Mouse (Mus musculus) MEL (cell line): ENCODE results near the gene 1700067P10Rik. TPM values are rescaled to one million over a fixed set of nuclear protein-coding genes. Genes with fewer than 3 reads are reported as not detected.

Experiments used
- DNase-seq: peaks from one replicate; pipeline ENCODE4 v3.0.0; 2011; ENCODE audit warnings: low read depth, low spot score
- H3K27ac ChIP-seq: 2 replicates; pipeline ENCODE4 v1.5.1; 2012; ENCODE audit warnings: low read depth, mild to moderate bottlenecking, control low read depth, low read length, moderate library complexity; ENCODE audit not compliant: control insufficient read depth
- H3K27me3 ChIP-seq, 2 experiments: fragments of 150-350 bp in 1 of 2; sonication (generic) in 1 of 2; 2 replicates each; pipeline ENCODE4 v1.6.1; 2012; ENCODE audit warnings: low read length in 2 of 2, mild to moderate bottlenecking in 2 of 2, improper control_type of control experiment in 1 of 2, moderate library complexity in 1 of 2; ENCODE audit not compliant: insufficient read depth in 2 of 2, control insufficient read depth in 1 of 2
- H3K36me3 ChIP-seq, 2 experiments: 2 replicates each; pipeline ENCODE4 v1.6.1; 2012 to 2014; ENCODE audit warnings: low read length in 2 of 2, improper control_type of control experiment in 1 of 2, inconsistent platforms in 1 of 2, mild to moderate bottlenecking in 1 of 2; ENCODE audit not compliant: insufficient read depth in 2 of 2, control insufficient read depth in 1 of 2
- H3K4me1 ChIP-seq, 2 experiments: fragments of 150-350 bp in 1 of 2; sonication (generic) in 1 of 2; 2 replicates each; pipeline ENCODE4 v1.6.1; 2012; ENCODE audit warnings: low read length in 2 of 2, improper control_type of control experiment in 1 of 2, mild to moderate bottlenecking in 1 of 2; ENCODE audit not compliant: insufficient read depth in 2 of 2, control insufficient read depth in 1 of 2
- H3K4me3 ChIP-seq, 2 experiments: fragments of 150-350 bp in 1 of 2; sonication (generic) in 1 of 2; 2 replicates each; pipeline ENCODE4 v1.5.1; 2012; ENCODE audit warnings: low read depth in 2 of 2, low read length in 2 of 2, mild to moderate bottlenecking in 2 of 2, moderate library complexity in 2 of 2, control low read depth in 1 of 2, improper control_type of control experiment in 1 of 2; ENCODE audit not compliant: control insufficient read depth in 1 of 2, insufficient read depth in 1 of 2
- H3K79me2 ChIP-seq: 2 replicates; pipeline ENCODE4 v1.6.1; 2012; ENCODE audit warnings: mild to moderate bottlenecking, low read length, moderate library complexity; ENCODE audit not compliant: control insufficient read depth, poor library complexity, insufficient read depth
- H3K9ac ChIP-seq: 2 replicates; pipeline ENCODE4 v1.6.1; 2012; ENCODE audit warnings: low read depth, mild to moderate bottlenecking, control low read depth, low read length, moderate library complexity; ENCODE audit not compliant: control insufficient read depth, poor library complexity, severe bottlenecking
- H3K9me3 ChIP-seq: fragments of 150-350 bp; sonication (generic); replicated peaks from 2 replicates; pipeline ENCODE4 v1.6.1; 2012; ENCODE audit warnings: mild to moderate bottlenecking, low read length, improper control_type of control experiment, moderate library complexity; ENCODE audit not compliant: insufficient read depth
- BHLHE40 ChIP-seq: IDR thresholded peaks from 2 replicates; pipeline ENCODE4 v1.6.1; 2012; ENCODE audit warnings: low read depth, mild to moderate bottlenecking, inconsistent platforms, low read length, improper control_type of control experiment, borderline replicate concordance
- CHD2 ChIP-seq: IDR thresholded peaks from 2 replicates; pipeline ENCODE4 v1.6.1; 2011; ENCODE audit warnings: low read length, improper control_type of control experiment
- ELF1 ChIP-seq: IDR thresholded peaks from 2 replicates; pipeline ENCODE4 v1.6.1; 2014; ENCODE audit warnings: low read depth, mild to moderate bottlenecking, inconsistent platforms, low read length, improper control_type of control experiment, moderate library complexity
- GATA1 ChIP-seq: IDR thresholded peaks from 2 replicates; pipeline ENCODE4 v1.6.1; 2011; ENCODE audit warnings: low read depth, low read length, improper control_type of control experiment
- HCFC1 ChIP-seq: IDR thresholded peaks from 2 replicates; pipeline ENCODE4 v1.6.1; 2012; ENCODE audit warnings: low read depth, mild to moderate bottlenecking, inconsistent platforms, low read length, improper control_type of control experiment, moderate library complexity
- KAT2A ChIP-seq: conservative IDR thresholded peaks from 2 replicates; pipeline ENCODE4 v1.6.1; 2012; ENCODE audit warnings: low read depth, low read length, improper control_type of control experiment, inconsistent platforms
- MAFK ChIP-seq: IDR thresholded peaks from 2 replicates; pipeline ENCODE4 v1.6.1; 2011; ENCODE audit warnings: low read depth, mild to moderate bottlenecking, low read length, improper control_type of control experiment, borderline replicate concordance
- MAX ChIP-seq: IDR thresholded peaks from 2 replicates; pipeline ENCODE4 v1.6.1; 2011; ENCODE audit warnings: low read length, improper control_type of control experiment
- MAZ ChIP-seq: IDR thresholded peaks from 2 replicates; pipeline ENCODE4 v1.6.1; 2012; ENCODE audit warnings: low read depth, mild to moderate bottlenecking, inconsistent platforms, low read length, improper control_type of control experiment
- MXI1 ChIP-seq: IDR thresholded peaks from 2 replicates; pipeline ENCODE4 v1.6.1; 2011; ENCODE audit warnings: mild to moderate bottlenecking, low read depth, low read length, improper control_type of control experiment
- NELFE ChIP-seq: IDR thresholded peaks from 2 replicates; pipeline ENCODE4 v1.6.1; 2011; ENCODE audit warnings: low read depth, low read length, improper control_type of control experiment
- POLR2A ChIP-seq, 2 experiments: IDR thresholded peaks; 2 replicates each; pipeline ENCODE4 v1.6.1; 2011 to 2012; ENCODE audit warnings: low read length in 2 of 2, mild to moderate bottlenecking in 2 of 2, control low read depth in 1 of 2, improper control_type of control experiment in 1 of 2, low read depth in 1 of 2, moderate library complexity in 1 of 2; ENCODE audit not compliant: control insufficient read depth in 1 of 2, insufficient read depth in 1 of 2, poor library complexity in 1 of 2
- POLR2AphosphoS2 ChIP-seq: IDR thresholded peaks from 2 replicates; pipeline ENCODE4 v1.6.1; 2011; ENCODE audit warnings: low read length, improper control_type of control experiment
- POLR2AphosphoS5 ChIP-seq: IDR thresholded peaks from 2 replicates; pipeline ENCODE4 v1.6.1; 2012; ENCODE audit warnings: low read depth, borderline replicate concordance, mild to moderate bottlenecking, inconsistent platforms, low read length, moderate library complexity, mixed read lengths
- RAD21 ChIP-seq: IDR thresholded peaks from 2 replicates; pipeline ENCODE4 v1.6.1; 2011; ENCODE audit warnings: mild to moderate bottlenecking, low read depth, low read length, improper control_type of control experiment
- SMC3 ChIP-seq: IDR thresholded peaks from 2 replicates; pipeline ENCODE4 v1.6.1; 2011; ENCODE audit warnings: low read depth, low read length, improper control_type of control experiment
- TBP ChIP-seq: IDR thresholded peaks from 2 replicates; pipeline ENCODE4 v1.8.0; 2011; ENCODE audit warnings: low read depth, low read length, improper control_type of control experiment
- USF1 ChIP-seq: IDR thresholded peaks from 2 replicates; pipeline ENCODE4 v1.6.1; 2014; ENCODE audit warnings: low read depth, mild to moderate bottlenecking, inconsistent platforms, low read length, improper control_type of control experiment, moderate library complexity
- ZC3H11A ChIP-seq: IDR thresholded peaks from 2 replicates; pipeline ENCODE4 v1.6.1; 2012; ENCODE audit warnings: low read depth, mild to moderate bottlenecking, inconsistent platforms, low read length, improper control_type of control experiment
- ZKSCAN1 ChIP-seq: IDR thresholded peaks from 2 replicates; pipeline ENCODE4 v1.6.1; 2012; ENCODE audit warnings: low read depth, mild to moderate bottlenecking, inconsistent platforms, low read length, improper control_type of control experiment, moderate library complexity
- ZNF384 ChIP-seq: IDR thresholded peaks from 2 replicates; pipeline ENCODE4 v1.6.1; 2012; ENCODE audit warnings: low read depth, mild to moderate bottlenecking, inconsistent platforms, low read length, improper control_type of control experiment
- polyA plus RNA-seq, 2 experiments: library from polyadenylated mRNA; stranded (reverse) in 1 of 2; unstranded in 1 of 2; fragments of >175 nt in 1 of 2; fragments of >200 nt in 1 of 2; gene quantifications; 2 replicates each; pipeline versions ENCODE4 v1.2.1 to v1.2.4; 2012; ENCODE audit warnings: low replicate concordance in 2 of 2, low read depth in 1 of 2; ENCODE audit not compliant: insufficient read length in 2 of 2, insufficient read depth in 1 of 2, missing spikeins in 1 of 2
- total RNA-seq: library from RNA; depleted of rRNA; stranded (reverse); fragments of 300-350 nt; gene quantifications from 2 replicates; pipeline ENCODE4 v1.2.3, GENCODE M21; 2012

1700067P10Rik gene
- total and polyA plus RNA-seq, 3 experiments: not detected

DNA sequence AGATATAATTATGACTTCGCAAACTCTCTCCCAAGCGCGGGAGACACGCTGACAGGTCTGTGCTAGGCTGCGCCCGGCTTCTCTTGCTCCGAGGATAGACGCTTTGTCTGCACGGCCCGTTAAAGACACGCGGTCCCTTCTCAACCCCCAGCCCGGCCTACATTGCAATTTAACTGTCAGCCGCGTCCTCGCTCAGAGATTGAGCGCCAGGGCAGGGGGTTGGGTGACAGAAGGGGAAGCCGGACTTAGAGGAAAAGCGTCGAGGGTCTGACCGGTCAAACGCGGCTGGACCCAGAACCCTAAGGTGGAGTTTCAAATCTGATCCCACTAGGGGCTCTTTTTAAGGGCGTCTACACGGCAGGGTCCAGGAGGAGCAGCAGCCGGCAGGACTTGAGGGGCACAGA is 6.6 kb downstream of the 1700067P10Rik start:
- Histone ChIP-seq H3K79me2 (no peaks in the 10 kb centered on the region), H3K27ac (no peak overlapping the region), H3K36me3 (no peaks in the 10 kb centered on the region), H3K9ac (no peak overlapping the region), H3K4me3 (no peak overlapping the region), H3K4me1 (no peaks in the 10 kb centered on the region), H3K27me3 (no peaks in the 10 kb centered on the region), H3K9me3 (no peaks in the 10 kb centered on the region)
- TF ChIP-seq ZKSCAN1 (no peak), ZNF384 (no peak), USF1 (no peak), POLR2A (IDR thresholded peaks at IDR 0.05; ENCODE audit: control insufficient read depth in 1 of 2, insufficient read depth in 1 of 2, low read depth in 1 of 2, low read length in 2 of 2, poor library complexity in 1 of 2) (no peak), MAX (no peak), NELFE (no peak), KAT2A (no peak), ZC3H11A (no peak), HCFC1 (no peak), TBP (no peak), POLR2AphosphoS5 (no peak)
- DNase-seq: no peak

DNA sequence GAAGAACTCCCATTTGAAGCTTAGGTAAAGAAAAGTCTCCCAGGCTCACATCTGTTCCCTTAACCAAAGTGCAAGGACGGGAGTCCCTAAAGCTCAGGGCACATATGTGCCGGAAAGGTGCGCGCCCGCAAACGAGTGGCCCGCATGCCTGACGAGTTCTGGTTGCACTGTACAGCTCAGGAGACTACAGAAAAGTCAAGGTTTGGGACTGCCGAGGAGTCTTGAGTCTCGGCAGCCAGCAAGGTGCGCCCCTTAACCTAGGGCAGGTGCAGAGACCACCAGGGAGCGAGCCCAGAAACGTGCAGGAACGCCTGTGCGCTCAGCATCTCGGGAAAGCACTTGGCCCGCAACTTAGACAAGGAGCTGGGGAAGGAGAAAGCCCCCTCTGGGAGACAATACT is 7.2 kb downstream of the 1700067P10Rik start:
- Histone ChIP-seq H3K4me3 (no peak overlapping the region), H3K27me3 (no peaks in the 10 kb centered on the region), H3K9ac (no peak overlapping the region), H3K79me2 (no peaks in the 10 kb centered on the region), H3K4me1 (no peaks in the 10 kb centered on the region), H3K9me3 (no peaks in the 10 kb centered on the region), H3K27ac (no peak overlapping the region), H3K36me3 (no peaks in the 10 kb centered on the region)
- TF ChIP-seq MAFK (no peak), POLR2AphosphoS2 (no peak), RAD21 (no peak), ZC3H11A (no peak), CHD2 (no peak), SMC3 (no peak)
- DNase-seq: no peak

DNA sequence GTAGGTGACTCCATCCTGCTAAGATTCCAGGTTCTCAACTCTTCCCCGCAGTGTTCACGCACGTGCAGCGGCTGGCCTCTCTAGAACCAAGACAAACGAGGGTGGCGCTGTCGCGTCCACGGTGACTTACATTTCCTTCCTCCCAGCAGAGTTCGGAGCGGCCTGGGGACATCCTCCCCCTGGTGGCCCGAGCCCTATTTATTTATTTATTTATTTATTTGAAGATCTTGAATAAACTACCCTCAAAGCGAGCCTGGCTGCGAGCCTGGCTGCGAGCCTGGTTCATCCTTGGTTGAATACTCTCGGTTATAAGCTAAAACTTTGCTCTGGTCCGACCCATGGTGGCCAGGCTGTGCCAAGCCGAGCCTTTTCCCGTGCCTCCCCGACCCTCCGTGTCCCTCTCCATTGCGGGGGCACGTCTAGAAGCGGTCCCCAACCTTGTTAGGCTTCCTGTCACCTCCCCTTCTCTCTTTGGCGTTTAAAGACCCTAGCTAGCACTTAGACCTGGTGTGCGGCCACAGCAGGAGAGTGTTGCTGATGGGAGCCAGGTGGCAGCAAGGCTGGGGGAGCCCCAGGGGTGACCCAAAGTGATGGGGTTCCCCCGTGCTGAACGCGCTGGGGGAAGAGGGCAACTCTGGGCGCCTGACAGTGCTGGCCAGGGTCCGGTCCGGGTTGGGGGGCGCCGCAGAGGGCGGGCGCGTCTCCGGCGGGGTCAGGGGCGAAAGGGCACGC is 8.1 kb downstream of the 1700067P10Rik start:
- no peak overlapping the region for H3K27ac ChIP-seq

More for the DNA sequence above, 8.1 kb downstream of the 1700067P10Rik start:
- Histone ChIP-seq H3K27me3 (no peaks in the 10 kb centered on the region), H3K4me3 (no peak overlapping the region), H3K9ac (no peak overlapping the region), H3K36me3 (no peaks in the 10 kb centered on the region), H3K9me3 (no peaks in the 10 kb centered on the region), H3K4me1 (no peaks in the 10 kb centered on the region), H3K79me2 (no peaks in the 10 kb centered on the region)
- TF ChIP-seq USF1 (no peak), MXI1 (no peak), ELF1 (no peak), NELFE (no peak), ZNF384 (no peak), CHD2 (no peak), GATA1 (no peak), BHLHE40 (no peak), MAZ (no peak)
- no peak for DNase-seq
